8 mouse cellular contexts compared by ENCODE assay signal in genomic region chr7:127876467-127877348, GRCm38 (mm10). TPM values are rescaled to one million over a fixed set of nuclear protein-coding genes. Genes with fewer than 3 reads are reported as not detected.
A peak's percentile ranks its signal among the peaks of the same experiment; 100 is the strongest.
DNase-seq lines count a peak whose midpoint lies in the region; ATAC-seq and TF ChIP-seq lines count a peak whose summit lies in the region.

Gene Zfp668 (minus strand): TSS chr7:127876828.

- peaks cover 15% of the 10 kb centered on the region for H3K4me1 ChIP-seq in hindbrain, postnatal 0 days (ENCODE audit: insufficient read depth, low read length)

- H3K27me3 ChIP-seq in hindbrain, postnatal 0 days (ENCODE audit: insufficient read depth, low read length), result no peaks in the 10 kb centered on the region

- H3K4me3 ChIP-seq in hindbrain, postnatal 0 days (ENCODE audit: low read length), result peak within 1 kb of the TSS; percentile 92
- peak within 1 kb of the TSS; percentile 68 for H3K4me3 ChIP-seq in left cerebral cortex, adult 2 months

- peak; percentile 86 for DNase-seq in WW6 (ENCODE audit: low read depth, low spot score)
- peak; percentile 76 to 87 for DNase-seq in cerebellum, postnatal 4 days (ENCODE audit: low spot score in 2 of 2)
- peak; percentile 92 for DNase-seq in gastrocnemius, adult 18-20 months (ENCODE audit: low spot score)
- DNase-seq in hindbrain, postnatal 0 days (ENCODE audit: low spot score), result peak; percentile 97
- peak; percentile 87 to 89 for DNase-seq in left cerebral cortex, adult 2 months (ENCODE audit: extremely low spot score in 1 of 2, low spot score in 2 of 2)
- peak; percentile 89 to 94 for DNase-seq in right cerebral cortex, adult 2 months (ENCODE audit: low spot score in 2 of 2)
- peak; percentile 91 for DNase-seq in urinary bladder, postnatal 14 days (ENCODE audit: low spot score)

- peak within 1 kb of the TSS; percentile 99 for H3K27ac ChIP-seq in hindbrain, postnatal 0 days
- H3K27ac ChIP-seq in left cerebral cortex, adult 2 months, result peak within 1 kb of the TSS; percentile 99

- ATAC-seq in hindbrain, postnatal 0 days, result peak; percentile 67
- peak; percentile 70 for ATAC-seq in megakaryocyte, adult 5-6 weeks (ENCODE audit: poor library complexity, severe bottlenecking)

- no peak for TF ChIP-seq CTCF in hindbrain, postnatal 0 days (IDR thresholded peaks at IDR 0.05; ENCODE audit: low read depth)
- TF ChIP-seq CTCF in left cerebral cortex, adult 2 months (IDR thresholded peaks at IDR 0.05), result no peak

- intact Hi-C loops in left cerebral cortex, adult 2 months (cut with DNase I), result loop anchor here (2.0 to 5.0 kb wide), 2 partner anchors 36 to 54 kb away; partner anchors contain the start of genes Kat8, Stx1b and Stx4a

- H3K36me3 ChIP-seq in hindbrain, postnatal 0 days (ENCODE audit: insufficient read depth, low read length), result peaks cover 33% of the 10 kb centered on the region

- H3K4me2 ChIP-seq in hindbrain, postnatal 0 days (ENCODE audit: low read depth, low read length), result peak within 1 kb of the TSS; percentile 75

- no peaks in the 10 kb centered on the region for H3K9me3 ChIP-seq in hindbrain, postnatal 0 days (ENCODE audit: low read length)

- peak within 1 kb of the TSS; percentile 92 for H3K9ac ChIP-seq in hindbrain, postnatal 0 days (replicated peaks; ENCODE audit: low read length)

- WGBS in hindbrain, postnatal 0 days, result under 1% methylated on average over 60 of the region's 60 CpGs

RNA-seq across cellular contexts. Expression of gene Zfp668, which starts in this region (rescaled TPM):
- total RNA-seq in gastrocnemius, adult 18-20 months (2021), result 1 to 10 TPM; 3.2 to 4.1 TPM
- total RNA-seq in hindbrain, postnatal 0 days (2014; rRNA removed), result 25.8 and 26.2 TPM in 2 replicates
- polyA plus RNA-seq in hindbrain, postnatal 0 days (2015; fragmentation: Nextera tagmentation; extraction: Ambion mirVana), result 21.8 and 22.4 TPM in 2 replicates
- 10 to 100 TPM; 23.3 to 24.1 TPM for total RNA-seq in left cerebral cortex, adult 2 months (2021)
- total RNA-seq in megakaryocyte, adult 5-6 weeks (2015), result 2.9 and 5.7 TPM in 2 replicates
- 1.9 and 3.1 TPM in 2 replicates for total RNA-seq in megakaryocyte, adult 5-6 weeks (2017)

Comparison
In these comparisons a context has a peak if more than half of its experiments do, and no peak if none do; other contexts are left out.
1. Peak in every context shown above with its lines: DNase-seq, ATAC-seq, H3K4me3 ChIP-seq and H3K27ac ChIP-seq.